Mouse (Mus musculus): ENCODE measurements around the gene Naa38.

DNA sequence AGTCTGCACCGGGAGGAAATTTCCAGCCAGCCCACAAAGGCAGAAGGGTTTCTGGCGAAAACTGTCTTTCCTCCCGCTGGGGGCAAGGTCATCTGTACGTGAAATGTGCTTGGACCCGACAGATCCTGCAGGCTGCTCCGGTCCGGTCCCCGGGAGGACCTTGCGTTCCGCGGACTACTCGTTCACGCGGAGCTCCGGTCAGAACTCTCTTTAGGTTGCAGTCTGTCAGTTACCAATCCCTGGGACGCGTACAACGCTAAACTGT, 14.7 kb downstream of the Naa38 start:
- TF ChIP-seq CTCF (IDR thresholded peaks at IDR 0.05; ENCODE audit: low read depth) (no peak), EP300 (IDR thresholded peaks at IDR 0.05; ENCODE audit: low read depth) (no peak)

All from liver, postnatal 0 days (tissue).